Mouse (Mus musculus) yolk sac, embryonic 10.5 days (tissue): ENCODE measurements at regions not wholly inside any gene's neighbourhood (a gene's known extent, or its start where the extent isn't known, plus 50 kb on each side); places are given as distances from the start of the nearest gene placed in this dataset.

ENCODE experiments used
- DNase-seq: peaks from one replicate; pipeline ENCODE4 v3.0.0-alpha.2; 2017; ENCODE audit warnings: low spot score

GRCm38 (mm10) chr10:31076948-31077347 is 234.3 kb upstream of the Hey2 start:
- DNase-seq = no peak

GRCm38 (mm10) chr10:31076415-31076814 is 233.8 kb upstream of the Hey2 start:
- no peak for DNase-seq

GRCm38 (mm10) chr10:31074004-31074645 is 231.5 kb upstream of the Hey2 start:
- no peak for DNase-seq

- DNase-seq = no peak
Observed at GRCm38 (mm10) chr10:31068668-31069223, 226.1 kb upstream of the Hey2 start.

GRCm38 (mm10) chr10:31062732-31063131 is 220.1 kb upstream of the Hey2 start:
- DNase-seq = no peak

- no peak for DNase-seq
Observed at GRCm38 (mm10) chr10:31053260-31053659, 210.7 kb upstream of the Hey2 start.

- no peak for DNase-seq
Observed at GRCm38 (mm10) chr10:31051222-31051621, 208.6 kb upstream of the Hey2 start.

GRCm38 (mm10) chr10:31049352-31049751 is 206.8 kb upstream of the Hey2 start:
- DNase-seq = no peak

GRCm38 (mm10) chr10:31035611-31036010 is 193.0 kb upstream of the Hey2 start:
- no peak for DNase-seq

GRCm38 (mm10) chr10:31034782-31035181 is 192.2 kb upstream of the Hey2 start:
- DNase-seq = no peak

- DNase-seq = no peak
Observed at GRCm38 (mm10) chr10:31030676-31031075, 188.1 kb upstream of the Hey2 start.

- no peak for DNase-seq
Observed at GRCm38 (mm10) chr10:31026440-31026839, 183.8 kb upstream of the Hey2 start.

GRCm38 (mm10) chr10:31012669-31013358 is 170.2 kb upstream of the Hey2 start:
- no peak for DNase-seq

GRCm38 (mm10) chr10:31009955-31010254 is 167.3 kb upstream of the Hey2 start:
- no peak for DNase-seq

GRCm38 (mm10) chr10:31009128-31009954 is 166.7 kb upstream of the Hey2 start:
- DNase-seq = no peak

GRCm38 (mm10) chr10:30998163-30998944 is 155.8 kb upstream of the Hey2 start:
- peak; percentile 38 for DNase-seq

- no peak for DNase-seq
Observed at GRCm38 (mm10) chr10:30992167-30992566, 149.6 kb upstream of the Hey2 start.

- peak; percentile 10 for DNase-seq
Observed at GRCm38 (mm10) chr10:30980279-30980968, 137.8 kb upstream of the Hey2 start.

GRCm38 (mm10) chr10:30979766-30980165 is 137.2 kb upstream of the Hey2 start:
- no peak for DNase-seq

- no peak for DNase-seq
Observed at GRCm38 (mm10) chr10:30966176-30966575, 123.6 kb upstream of the Hey2 start.

- DNase-seq = no peak
Observed at GRCm38 (mm10) chr10:30953825-30954224, 111.2 kb upstream of the Hey2 start.
